Mouse (Mus musculus): Measurements from ENCODE around the gene Magoh. TPM values are rescaled to one million over a fixed set of nuclear protein-coding genes. Genes with fewer than 3 reads are reported as not detected.

Gene Magoh
- 91.3 and 98.1 TPM in 2 replicates for total RNA-seq (2021)
- long read RNA-seq, experiment 1, transcript Magoh-201 (5 exons, 692 nt): major isoform, 41 of 43 reads
- long read RNA-seq, experiment 1, partial matches to known transcripts: 2 of 43 reads
- long read RNA-seq, experiment 1, other reads (novel, unspliced or antisense): 0 of 43 reads
- long read RNA-seq, experiment 2, transcript Magoh-201 (5 exons, 692 nt): major isoform, 40 of 45 reads
- long read RNA-seq, experiment 2, partial matches to known transcripts: 1 of 45 reads
- long read RNA-seq, experiment 2, other reads (novel, unspliced or antisense): 3 of 45 reads

DNA sequence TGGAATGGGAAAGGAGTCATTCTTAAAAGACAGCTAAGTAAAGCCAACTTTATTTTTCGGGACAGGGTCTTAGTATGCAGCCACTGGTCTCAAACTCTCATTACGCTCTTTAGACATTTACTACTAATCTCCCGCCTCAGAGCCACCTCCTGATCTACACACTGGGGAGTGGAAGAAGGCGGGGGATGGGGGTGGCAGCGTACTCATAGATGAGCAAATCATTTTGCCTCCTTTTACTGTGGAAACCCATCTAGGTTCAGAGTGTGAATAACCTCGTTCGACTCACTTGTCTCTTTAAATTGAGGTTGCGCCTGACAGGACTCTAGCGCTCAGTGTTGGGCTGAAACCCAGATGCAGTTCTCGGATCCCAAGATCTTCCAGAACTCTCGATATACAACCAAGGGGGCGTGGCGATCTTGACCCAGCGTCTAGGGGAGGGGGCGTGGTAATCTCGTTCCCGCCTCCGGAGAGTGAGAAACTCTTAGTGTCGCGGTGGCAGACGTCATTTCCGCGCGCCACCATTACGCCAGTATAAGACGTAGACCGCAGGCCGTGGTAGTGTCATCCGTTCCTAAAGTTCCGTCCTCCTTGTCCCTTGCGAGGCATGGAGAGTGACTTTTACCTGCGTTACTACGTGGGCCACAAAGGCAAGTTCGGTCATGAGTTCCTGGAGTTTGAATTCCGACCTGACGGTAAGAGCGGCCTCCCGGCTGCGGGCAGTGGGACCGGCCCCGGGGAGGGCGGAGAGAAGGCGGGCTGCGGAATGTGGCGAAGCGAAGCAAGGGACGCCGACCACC lies at the start of gene Magoh:
Gene Magoh (plus strand): TSS at position 502 of the 797 bp plus-strand sequence.
- DNase-seq: peak; percentile 98

DNA sequence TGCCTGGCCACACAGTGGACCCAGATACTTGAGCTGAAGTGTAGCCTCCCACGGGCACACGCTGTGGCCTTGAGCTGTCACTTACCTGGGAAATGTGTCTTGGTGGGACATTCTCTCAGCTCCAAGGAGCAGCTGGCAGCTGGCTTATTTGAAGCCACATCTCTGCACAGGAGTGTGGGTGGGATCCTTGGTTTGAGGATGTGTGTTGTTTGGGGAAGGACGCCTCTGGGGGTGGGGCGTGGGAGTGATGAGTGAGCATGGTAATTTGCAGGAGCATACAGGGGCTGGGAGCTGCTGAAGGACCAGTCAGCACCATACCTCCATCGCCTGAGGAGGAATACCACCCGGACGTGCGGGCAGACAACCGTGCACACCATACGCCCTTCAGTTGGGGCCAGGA lies 49.4 kb upstream of the Magoh start:
- no peak for DNase-seq

DNA sequence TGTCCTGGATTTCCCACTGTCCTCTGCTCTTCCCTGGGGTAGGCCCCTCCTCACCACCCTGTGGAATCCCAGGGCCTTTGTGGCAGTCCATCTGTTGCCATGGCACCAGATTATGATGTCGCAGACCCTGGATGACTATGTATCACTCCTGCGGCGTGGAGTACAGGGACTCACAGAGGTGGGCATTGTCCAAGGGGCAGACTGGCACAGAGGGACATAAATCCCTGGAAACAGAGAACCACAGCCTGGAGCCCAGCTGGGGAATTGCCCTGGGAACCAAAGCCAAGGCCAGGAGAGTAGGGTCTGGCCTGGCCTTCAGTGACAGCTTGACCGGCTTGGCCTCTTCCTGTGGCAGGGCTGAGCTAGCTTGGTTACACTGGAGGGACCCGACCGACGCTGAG lies 48.7 kb upstream of the Magoh start:
- no peak for DNase-seq

DNA sequence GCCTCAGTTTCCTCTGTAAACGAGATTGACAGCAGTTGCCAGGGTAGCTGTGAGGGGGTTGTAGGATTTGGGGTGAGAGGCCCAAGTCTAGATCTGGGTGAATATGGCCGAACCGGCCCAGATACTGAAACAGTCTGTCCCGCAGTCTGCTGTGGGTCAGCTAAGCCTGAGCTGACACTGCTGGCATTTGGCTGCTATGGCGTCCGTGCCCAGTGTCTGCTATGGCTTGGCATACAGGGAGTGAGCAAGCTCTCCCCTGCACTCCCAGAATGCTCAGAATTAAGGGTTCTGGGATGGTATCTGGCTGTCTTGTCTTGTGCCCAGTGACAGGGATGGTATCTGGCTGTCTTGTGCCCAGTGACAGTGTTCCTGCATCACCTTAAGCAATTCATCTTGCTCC lies 47.9 kb upstream of the Magoh start:
- DNase-seq: no peak

DNA sequence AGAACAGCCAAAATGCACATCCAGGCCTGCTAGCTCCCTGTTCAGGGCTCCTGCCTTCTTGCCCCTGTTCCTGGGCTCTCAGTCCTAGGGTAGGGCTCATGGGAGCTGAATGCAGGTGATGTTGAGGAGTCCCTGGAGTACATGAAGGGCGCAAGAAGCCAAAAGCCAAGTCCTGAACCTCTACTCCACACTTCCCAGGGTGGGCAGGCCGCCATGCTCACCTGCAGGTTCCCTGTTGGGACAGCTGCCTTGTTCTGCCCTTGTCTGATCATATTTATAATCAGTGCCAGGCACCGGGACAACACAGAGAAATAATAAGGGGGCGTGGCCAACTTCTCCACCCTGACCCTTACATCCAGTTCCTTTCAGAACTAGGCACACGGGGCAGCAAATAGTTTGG lies 46.0 kb upstream of the Magoh start:
- no peak for DNase-seq

DNA sequence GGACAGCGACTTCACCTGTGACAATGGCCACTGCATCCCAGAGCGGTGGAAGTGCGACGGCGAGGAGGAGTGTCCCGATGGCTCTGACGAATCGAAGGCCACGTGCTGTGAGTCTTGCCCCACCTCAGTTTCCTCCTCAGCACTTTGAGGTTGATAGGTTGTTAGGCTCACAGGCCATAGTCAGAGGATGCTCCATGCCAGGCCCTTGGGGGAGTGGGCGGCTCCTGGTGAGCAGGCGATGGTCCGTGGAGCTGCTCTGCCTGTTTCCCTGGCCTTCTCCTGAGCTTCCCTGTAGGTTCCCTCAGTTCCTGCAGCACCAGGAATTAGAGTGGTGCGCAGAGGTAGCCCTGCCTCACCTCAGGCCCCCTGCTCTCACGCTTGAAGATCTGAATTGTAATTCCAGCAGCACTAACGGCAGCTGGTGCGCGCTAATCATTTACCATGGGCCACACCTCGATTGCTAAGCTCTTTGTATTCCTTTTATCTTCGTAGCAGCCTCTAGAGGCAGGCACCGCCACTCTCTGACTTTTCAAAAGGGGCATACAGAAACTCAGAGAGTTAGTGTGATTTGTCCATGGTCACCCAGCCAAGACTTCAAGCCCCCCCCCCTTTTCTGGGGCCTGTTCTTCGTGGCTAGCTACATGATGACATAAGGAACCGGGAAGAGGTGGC lies 44.8 kb upstream of the Magoh start:
- no peak for DNase-seq

DNA sequence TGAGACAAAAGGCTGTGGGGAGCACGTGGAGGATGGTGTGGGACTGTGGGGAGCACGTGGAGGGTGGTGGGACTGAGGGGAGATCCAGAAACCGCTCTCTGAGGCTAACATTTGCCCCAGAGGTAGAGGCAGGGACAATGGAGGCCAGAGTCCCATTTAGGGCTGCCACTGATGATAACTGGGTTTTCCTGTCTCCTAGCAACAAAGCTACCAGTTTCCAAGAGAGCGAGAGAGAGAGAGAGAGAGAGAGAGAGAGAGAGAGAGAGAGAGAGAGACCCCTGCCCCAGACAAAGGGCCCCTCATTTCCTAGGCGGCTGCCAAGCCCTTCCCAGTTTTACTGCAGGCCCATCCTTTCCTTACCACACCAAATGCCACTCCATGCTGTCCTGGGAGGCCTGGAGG lies 44.0 kb upstream of the Magoh start:
- no peak for DNase-seq

DNA sequence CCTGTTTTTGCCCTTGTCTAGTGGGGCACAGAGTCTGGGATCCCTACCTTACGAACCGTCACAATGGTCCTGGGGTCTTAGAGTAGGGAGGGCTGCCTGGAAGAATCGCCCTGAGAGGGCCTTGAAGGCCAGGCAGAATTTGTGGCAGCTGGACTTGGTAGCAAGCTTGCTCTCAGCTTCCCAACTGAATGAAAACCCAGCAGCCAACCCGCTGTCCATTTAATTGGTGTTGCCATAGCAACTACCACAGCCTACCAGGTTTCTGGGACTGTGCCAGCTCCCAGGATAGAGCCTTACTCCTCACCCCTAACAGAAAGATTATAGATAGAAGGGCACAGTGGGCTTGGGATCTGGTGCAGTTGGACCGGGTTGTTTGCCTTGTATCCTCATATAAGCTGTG lies 42.8 kb upstream of the Magoh start:
- DNase-seq: peak; percentile 78

DNA sequence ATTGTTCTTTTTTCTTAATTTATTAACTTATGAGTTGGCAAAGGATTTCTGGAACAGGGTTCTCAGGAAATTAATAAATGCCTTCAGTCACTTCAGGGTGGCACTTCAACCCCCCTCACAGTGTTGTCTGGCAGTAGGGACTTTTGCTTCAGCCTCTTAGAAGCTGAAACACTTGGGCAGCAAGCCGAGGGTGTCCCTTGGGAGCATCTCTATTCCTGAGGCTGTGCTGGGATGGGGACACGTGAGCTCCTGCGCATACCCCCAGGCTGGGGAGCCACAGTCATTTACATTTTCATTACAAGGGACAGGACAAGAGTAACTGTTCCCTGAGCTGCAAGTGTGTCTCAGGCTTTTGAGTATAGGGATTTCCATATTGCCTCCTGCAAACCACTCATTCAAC lies 41.6 kb upstream of the Magoh start:
- peak; percentile 43 for DNase-seq

DNA sequence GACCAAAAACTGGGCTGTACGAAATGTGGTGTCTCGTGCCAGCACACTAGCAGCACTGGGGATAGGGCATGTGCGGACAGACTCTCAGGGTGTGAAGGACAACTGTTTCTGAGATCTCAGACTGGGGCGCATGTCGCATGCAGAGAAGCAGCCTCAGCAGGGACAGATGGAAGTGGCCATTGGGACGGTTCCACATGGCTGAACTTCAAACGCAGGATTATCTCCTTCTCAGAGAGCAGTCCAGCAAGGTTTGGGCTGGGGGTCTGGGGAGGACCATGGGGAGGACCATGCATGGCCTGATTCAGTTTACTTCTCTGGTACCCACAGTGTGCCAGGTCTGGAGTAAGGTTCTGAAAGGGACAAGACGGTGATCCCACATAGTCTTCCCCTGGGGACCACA lies 35.9 kb upstream of the Magoh start:
- DNase-seq: no peak

DNA sequence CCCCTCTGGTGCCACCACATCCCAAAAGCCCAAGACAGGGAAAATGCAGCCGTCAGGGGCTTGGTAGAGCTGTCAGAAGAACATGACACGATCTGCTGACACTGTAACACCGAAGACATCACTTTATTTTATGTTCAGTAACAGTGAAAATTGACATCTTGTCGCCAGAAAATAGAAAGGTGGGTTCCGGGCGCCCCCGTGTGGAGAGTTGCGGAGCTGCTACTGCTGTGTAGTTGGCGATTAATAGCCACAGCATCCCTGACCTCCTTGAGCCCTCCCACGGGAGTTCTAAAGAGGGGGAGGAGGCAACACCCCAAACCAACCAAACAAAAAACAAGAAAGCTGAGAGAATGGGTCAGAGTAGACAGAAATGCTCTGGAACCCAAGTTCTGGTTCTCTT lies 34.6 kb upstream of the Magoh start:
- peak; percentile 89 for DNase-seq

DNA sequence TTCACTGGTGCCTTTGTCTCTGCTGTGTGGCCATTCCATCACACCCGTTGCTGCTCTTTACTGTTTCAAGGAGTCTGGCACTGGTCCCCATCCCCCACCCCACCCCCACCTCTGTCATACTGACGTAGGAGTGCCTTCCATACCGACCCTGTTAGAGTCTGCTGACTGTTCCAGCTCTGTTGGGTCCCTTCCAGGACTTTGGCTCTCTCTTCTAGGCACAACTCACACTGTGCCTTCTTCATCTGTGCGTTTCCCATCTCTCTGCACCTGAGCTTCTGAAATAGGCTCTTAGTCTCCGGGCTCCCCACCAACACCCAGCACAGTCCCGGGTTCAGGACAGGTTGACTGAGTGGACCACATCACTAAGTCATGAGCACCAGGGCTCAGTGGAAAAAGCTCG lies 32.8 kb upstream of the Magoh start:
- DNase-seq: no peak

DNA sequence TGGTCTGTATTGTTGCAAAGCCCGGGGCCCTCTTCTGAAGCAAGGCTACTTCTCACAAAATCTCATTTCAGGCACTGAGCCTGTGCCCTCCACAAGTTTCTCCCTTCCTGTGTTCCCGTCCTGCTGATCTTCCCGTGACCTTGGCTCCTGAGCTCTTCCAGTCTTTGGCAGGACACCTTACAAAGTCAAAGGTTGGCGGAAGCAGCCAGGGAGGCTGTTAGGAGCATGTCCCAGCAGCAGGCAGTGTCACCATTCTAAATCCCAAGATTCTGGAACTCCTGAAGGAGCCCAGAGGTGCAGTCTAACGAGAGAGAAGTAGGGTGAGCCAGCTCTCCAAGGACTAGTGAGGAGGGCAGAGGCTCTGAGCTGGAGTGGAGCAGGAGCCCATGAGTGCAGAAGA lies 31.0 kb upstream of the Magoh start:
- DNase-seq: peak; percentile 51

DNA sequence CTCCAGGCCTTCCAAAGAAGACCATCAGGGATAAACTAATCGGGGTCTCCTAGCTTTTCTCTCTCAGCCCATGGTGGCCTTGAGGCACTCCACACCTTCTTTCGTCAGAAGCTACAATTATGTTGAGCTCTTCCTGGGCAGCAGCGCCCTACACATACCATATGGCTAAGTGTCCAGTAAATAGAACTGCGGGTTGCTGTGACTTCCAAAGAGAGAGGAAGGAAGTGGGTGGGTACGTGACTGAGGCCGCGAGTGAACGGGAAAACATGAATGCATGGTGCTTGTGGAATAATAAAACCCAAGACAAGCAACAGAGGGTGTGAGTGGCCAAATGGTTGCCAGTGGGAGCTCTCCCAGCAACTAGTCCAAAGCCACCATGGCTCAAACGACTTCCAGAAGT lies 29.9 kb upstream of the Magoh start:
- no peak for DNase-seq

DNA sequence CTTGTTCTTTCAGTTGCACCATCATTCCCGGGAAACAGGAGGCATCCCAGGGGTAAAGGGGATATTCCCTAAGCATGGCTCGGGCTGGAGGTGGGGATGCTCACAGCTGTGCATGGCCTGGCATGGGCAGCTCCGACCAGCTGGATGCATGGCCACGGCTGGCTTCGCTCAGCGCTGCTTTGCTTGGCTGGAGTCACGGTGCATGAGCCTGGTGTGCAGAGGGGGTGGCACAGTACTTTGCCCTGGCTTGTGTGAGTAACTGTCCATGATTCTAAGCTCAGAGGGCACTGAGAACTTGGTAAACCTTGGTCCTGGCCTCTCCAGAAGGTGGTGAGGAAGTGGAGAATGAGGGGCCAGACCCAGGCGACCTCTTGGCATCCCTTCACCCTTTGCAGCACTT lies 29.5 kb upstream of the Magoh start:
- no peak for DNase-seq

DNA sequence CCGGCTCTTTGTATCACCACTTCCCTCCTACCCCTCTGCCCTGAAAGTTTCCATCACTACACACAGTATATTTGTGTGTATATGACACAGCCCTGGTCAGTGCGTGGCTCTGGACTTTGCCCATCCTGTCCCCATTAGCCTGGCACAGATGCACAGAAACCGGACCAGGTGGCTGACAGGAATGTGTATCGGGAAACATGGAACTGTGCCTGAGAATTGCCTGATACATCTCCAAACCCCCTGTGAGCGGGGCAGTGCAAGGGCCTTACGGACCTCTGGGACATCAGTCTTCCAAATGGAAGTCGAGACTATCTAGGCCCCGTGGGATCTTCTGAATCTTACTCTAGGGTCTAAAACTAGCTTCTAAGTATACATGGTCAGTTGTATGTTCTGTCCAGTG lies 26.2 kb upstream of the Magoh start:
- DNase-seq: no peak

DNA sequence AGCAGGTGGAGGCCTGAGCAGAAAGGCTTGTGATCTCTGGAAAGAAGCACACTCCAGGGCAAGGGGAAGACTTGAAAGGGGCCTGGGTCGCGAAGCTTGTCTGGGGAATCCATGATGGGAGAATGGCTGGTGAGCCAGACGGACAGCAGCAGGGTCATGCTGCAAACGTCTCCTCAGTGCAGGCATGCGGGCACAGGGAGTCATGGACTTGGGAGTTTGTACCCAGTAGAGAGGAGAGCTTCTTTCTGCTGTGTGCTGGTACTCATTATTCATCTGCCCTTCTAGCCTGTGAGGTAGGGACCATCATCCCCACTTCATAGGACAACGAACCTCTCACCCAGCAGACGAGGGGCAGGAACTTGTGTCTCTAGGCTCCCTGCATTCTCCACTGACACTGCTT lies 25.7 kb upstream of the Magoh start:
- DNase-seq: no peak

DNA sequence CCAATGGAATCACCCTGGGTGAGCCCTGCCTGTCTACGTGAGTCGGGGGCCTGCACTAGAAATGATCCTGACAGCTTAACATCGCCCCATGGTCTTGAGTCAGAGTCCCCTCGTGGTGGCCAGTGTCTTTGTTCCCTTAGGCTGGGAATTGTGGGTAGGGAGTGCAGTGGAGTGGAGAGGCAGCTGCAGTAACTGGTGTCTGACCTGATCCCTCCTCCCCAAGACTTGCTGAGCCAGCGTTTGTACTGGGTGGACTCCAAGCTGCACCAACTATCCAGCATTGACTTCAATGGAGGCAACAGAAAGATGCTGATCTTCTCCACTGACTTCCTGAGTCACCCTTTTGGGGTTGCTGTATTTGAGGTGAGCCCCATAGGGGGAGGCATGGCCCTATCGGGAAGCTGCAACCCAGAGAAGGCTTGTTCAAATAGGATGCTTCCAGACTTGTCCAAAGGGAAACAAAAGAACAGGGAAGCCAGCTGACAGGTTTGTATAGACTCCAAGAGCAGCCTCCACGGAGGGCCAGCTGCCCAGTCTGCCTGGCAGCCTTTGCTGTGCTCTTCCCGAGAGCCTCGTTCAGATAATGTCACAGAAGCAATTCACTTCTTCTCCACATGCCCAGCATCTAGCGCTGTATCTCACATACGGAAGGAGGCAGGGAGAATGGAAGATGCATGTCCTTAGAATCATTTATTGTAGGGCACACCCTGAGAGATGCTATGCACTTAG lies 22.4 kb upstream of the Magoh start:
- DNase-seq: no peak

DNA sequence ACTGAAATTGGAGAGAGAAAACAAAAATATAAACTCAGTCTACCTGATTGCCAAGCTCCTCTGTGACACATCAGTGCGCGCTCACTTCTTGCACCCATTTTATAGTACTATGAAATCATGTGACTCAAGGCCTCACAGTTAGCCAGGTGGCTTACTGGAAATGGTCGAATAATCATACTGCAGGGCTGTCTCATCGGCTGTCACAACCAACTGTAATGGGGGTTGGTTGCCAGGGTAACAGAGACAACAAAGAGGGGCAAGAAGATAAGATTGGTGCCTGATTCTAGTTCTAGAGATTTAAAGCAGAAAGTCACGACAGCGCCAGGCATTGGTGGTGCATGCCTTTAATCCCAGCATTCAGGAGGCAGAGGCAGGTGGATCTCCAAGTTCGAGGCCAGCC lies 20.6 kb upstream of the Magoh start:
- no peak for DNase-seq

DNA sequence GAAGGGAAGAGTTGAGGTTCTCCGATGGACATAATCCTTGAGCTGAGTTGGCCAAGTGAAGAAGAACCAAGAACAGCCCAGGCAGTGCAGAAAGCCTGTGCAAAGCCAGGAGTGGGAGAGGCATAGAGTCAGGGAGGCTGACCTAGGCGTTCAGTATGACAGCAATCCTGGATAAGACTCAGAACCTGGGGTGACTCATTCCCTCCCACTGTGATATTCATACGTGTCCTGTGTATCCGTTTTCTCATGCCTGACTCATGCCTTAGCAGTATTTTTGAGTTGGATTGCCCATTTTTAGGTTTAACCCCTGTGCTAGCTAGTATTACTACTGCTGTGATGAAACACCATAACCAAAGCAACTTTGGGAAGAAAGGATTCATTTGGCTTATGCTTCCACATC lies 14.7 kb upstream of the Magoh start:
- DNase-seq: no peak

DNA sequence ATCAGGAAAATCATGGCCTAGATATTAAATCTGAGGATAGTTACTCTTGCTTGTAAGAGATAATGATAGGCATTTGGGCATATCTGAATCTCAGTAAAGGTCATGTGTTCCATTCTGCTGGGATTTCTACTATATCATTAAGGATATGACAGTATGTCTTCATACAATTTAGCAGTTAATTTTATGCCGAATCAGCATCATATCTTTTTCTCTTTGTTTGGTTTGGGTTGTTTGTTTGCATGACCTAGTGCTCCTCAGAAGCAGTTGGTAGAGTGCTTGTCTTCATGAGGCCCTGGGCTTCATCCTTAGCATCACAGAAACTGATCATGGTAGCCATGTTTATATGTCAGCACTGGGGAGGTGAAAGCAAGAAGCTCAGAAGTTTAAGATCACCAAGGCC lies 2.1 kb downstream of the Magoh start:
- no peak for DNase-seq

DNA sequence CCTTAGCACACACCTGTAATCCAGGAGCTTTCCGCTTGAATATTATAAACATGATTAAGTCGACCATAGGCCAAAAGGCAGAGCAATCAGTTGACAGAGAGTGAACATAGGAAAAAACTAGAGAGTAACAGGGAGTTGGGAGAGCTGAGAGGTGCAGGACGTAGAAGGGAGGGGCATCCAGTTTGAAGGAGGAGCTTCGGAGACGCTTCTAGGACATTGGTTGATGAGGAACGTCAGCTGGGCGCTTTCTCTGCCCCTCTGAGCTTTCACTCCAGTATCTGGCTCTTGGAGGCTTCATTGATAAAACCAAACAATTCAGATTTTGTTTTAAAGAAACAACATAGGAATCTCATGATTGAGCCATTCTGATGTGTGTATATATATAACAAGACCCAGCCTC lies 6.8 kb downstream of the Magoh start:
- DNase-seq: no peak

DNA sequence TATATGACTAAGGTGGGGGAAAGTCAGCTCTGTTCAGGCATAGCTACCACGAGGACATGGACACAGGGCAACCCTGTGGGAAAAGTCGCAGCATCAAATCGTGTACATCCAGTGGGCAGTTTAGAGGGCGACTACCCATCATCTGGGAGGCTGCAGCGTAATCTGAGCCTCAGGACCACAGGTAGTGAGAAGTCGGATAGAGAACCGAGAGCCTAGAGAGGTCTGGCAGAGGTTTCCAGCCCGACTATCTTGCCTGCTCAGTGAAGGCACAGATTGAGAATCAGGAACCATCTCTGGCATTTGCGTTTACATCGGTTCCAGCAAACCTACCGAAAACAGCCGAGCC lies 9.8 kb downstream of the Magoh start:
- DNase-seq: no peak
